Mouse (Mus musculus) hindbrain, embryonic 10.5 days (tissue): ENCODE results near the gene Rpl36. TPM values are rescaled to one million over a fixed set of nuclear protein-coding genes. Genes with fewer than 3 reads are reported as not detected.

Experiments
- DNase-seq: peaks from one replicate; pipeline ENCODE4 v3.0.0-alpha.2; 2017; ENCODE audit warnings: low spot score
- H3K27ac ChIP-seq: fragments of 300-500 bp; sonication (generic); 2 replicates; pipeline ENCODE4 v1.5.1; 2016; ENCODE audit warnings: mild to moderate bottlenecking, moderate library complexity
- H3K27me3 ChIP-seq: fragments of 300-500 bp; sonication (generic); 2 replicates; pipeline ENCODE4 v1.6.1; 2016; ENCODE audit warnings: mild to moderate bottlenecking; ENCODE audit not compliant: poor library complexity, insufficient read depth, severe bottlenecking
- H3K36me3 ChIP-seq: fragments of 300-500 bp; sonication (generic); 2 replicates; pipeline ENCODE4 v1.6.1; 2016; ENCODE audit warnings: mild to moderate bottlenecking, moderate library complexity
- H3K4me1 ChIP-seq: fragments of 300-500 bp; sonication (generic); replicated peaks from 2 replicates; pipeline ENCODE4 v1.6.1; 2016; ENCODE audit warnings: mild to moderate bottlenecking
- H3K4me3 ChIP-seq: fragments of 300-500 bp; sonication (generic); 2 replicates; pipeline ENCODE4 v1.5.1; 2016; ENCODE audit warnings: mild to moderate bottlenecking, moderate library complexity
- H3K9me3 ChIP-seq: fragments of 300-500 bp; sonication (generic); 2 replicates; pipeline ENCODE4 v1.6.1; 2016; ENCODE audit warnings: mild to moderate bottlenecking, moderate library complexity
- WGBS: fragments of 180-500 bp; shearing (Covaris S2); methylation state at CpG from one replicate; pipeline ENCODE4 v1.1.7; 2016; 5-methylcytosine and 5-hydroxymethylcytosine counted together
- polyA plus RNA-seq: library from polyadenylated mRNA; unstranded; fragments of >200 nt; fragmentation: Nextera tagmentation; extraction: Ambion mirVana; gene quantifications from 2 replicates; pipeline ENCODE4 v1.2.1, GENCODE M21; 2016

Gene Rpl36
- polyA plus RNA-seq, 1 experiment from 2014 or later = 1,369 TPM

DNA sequence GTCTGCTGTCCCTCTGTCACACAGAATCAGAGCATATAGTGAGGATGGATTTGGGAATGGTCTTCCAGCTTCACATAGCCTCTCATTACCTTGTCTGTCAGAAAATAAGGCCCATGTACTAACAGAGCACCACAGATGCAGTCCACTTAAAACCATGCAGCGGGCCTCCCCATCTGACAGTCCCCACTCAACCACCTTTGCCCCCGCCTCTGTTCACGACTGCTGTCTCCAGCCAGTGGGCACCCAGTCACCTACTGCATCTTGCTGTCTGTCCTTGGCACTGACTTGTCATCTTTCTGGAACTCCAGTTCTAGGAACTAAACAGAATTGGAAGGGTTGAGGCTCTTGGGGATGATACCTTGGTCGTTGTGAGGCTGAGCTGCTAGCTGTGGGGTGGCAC is 24.3 kb upstream of the Rpl36 start:
- no peak for DNase-seq
- WGBS = 93% methylated on average over 4 of the region's 4 CpGs
- Histone ChIP-seq H3K27ac (no peak overlapping the region), H3K4me3 (no peak overlapping the region), H3K9me3 (no peaks in the 10 kb centered on the region), H3K36me3 (peaks cover 81% of the 10 kb centered on the region), H3K27me3 (no peaks in the 10 kb centered on the region), H3K4me1 (peaks cover 26% of the 10 kb centered on the region)

GRCm38 (mm10) chr17:56592553-56592952 is 20.7 kb upstream of the Rpl36 start:
- Histone ChIP-seq H3K36me3 (peaks cover 100% of the 10 kb centered on the region), H3K4me3 (no peak overlapping the region)

GRCm38 (mm10) chr17:56593527-56594271 is 19.5 kb upstream of the Rpl36 start:
- WGBS = 95% methylated on average over 8 of the region's 8 CpGs
- H3K27me3 ChIP-seq = no peaks in the 10 kb centered on the region
- H3K36me3 ChIP-seq = peaks cover 96% of the 10 kb centered on the region
- 0 out of 2 replicates have a peak, but pooled peaks cover 2% of the 10 kb centered on the region for H3K4me1 ChIP-seq
- no peak overlapping the region for H3K27ac ChIP-seq
- H3K4me3 ChIP-seq = no peak overlapping the region
- no peaks in the 10 kb centered on the region for H3K9me3 ChIP-seq
- no peak for DNase-seq

More at GRCm38 (mm10) chr17:56592553-56592952, 20.7 kb upstream of the Rpl36 start:
- no peaks in the 10 kb centered on the region for H3K9me3 ChIP-seq
- no peak for DNase-seq
- H3K4me1 ChIP-seq = peaks cover 8% of the 10 kb centered on the region
- no peak overlapping the region for H3K27ac ChIP-seq
- H3K27me3 ChIP-seq = no peaks in the 10 kb centered on the region

GRCm38 (mm10) chr17:56603186-56604069 is 9.8 kb upstream of the Rpl36 start:
- H3K27me3 ChIP-seq = no peaks in the 10 kb centered on the region
- H3K4me3 ChIP-seq = no peak overlapping the region
- H3K36me3 ChIP-seq = peaks cover 90% of the 10 kb centered on the region
- H3K27ac ChIP-seq = no peak overlapping the region
- H3K9me3 ChIP-seq = no peaks in the 10 kb centered on the region
- no peak for DNase-seq
- 96% methylated on average over 28 of the region's 28 CpGs for WGBS
- peaks cover 6% of the 10 kb centered on the region for H3K4me1 ChIP-seq

DNA sequence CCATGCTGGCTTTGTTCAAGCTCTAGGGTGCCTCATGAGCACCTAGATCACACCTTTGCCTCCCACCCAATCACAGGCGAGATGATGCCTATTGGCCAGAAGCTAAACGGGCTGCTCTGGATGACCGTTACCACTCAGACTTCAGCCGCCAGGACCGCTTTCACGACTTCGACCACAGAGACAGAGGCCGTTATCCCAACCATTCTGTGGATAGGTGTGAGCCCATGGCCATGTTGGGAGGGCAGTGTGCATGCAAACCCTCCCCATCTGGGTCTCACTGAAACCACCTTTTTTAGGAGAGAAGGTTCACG is 9.2 kb upstream of the Rpl36 start:
- no peak overlapping the region for H3K4me3 ChIP-seq
- H3K27me3 ChIP-seq = no peaks in the 10 kb centered on the region
- no peaks in the 10 kb centered on the region for H3K9me3 ChIP-seq
- H3K4me1 ChIP-seq = peaks cover 12% of the 10 kb centered on the region
- DNase-seq = no peak
- peaks cover 90% of the 10 kb centered on the region for H3K36me3 ChIP-seq
- WGBS = 91% methylated on average over 9 of the region's 9 CpGs
- H3K27ac ChIP-seq = no peak overlapping the region

DNA sequence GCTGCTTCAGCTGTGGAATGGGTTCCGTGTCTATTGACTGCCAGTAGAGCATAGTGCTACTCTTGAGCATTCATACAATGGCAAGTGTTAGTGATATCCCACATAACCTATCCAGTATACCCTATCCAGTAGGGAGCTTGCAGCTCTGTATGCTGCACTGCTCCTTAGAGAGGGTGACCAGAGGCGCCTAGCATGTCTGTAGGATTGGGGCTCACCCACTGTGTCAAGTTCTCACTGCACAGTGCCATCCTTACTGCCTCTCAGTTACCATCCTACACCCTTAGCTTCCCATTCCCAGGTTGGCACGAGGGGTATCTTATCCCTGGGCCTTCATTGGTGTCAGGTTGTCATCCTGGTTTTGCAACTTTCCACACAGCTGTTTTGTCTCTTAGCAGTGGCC is 8.8 kb upstream of the Rpl36 start:
- WGBS = 95% methylated on average over 3 of the region's 3 CpGs
- no peak overlapping the region for H3K4me3 ChIP-seq
- no peaks in the 10 kb centered on the region for H3K27me3 ChIP-seq
- no peaks in the 10 kb centered on the region for H3K9me3 ChIP-seq
- peaks cover 87% of the 10 kb centered on the region for H3K36me3 ChIP-seq
- H3K27ac ChIP-seq = no peak overlapping the region
- DNase-seq = no peak
- H3K4me1 ChIP-seq = peaks cover 14% of the 10 kb centered on the region

DNA sequence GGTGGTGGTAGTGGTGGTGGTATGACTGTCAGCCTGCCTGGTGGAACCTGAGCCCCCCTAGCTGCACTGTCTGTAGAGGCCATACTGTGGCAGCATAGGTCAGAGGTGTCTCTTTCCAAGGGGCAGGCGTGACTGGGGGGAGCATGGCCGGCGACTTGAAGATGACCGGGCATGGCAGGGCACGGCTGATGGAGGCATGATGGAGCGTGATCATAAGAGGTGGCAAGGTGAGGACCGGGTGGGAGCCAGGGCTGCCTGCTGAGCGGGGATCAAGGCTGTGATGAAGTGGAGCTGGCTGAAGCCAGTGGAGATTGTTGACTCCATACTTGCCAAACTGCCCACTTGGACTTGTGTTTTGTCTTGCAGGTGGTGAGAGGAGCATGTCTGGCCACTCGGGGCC is 7.8 kb upstream of the Rpl36 start:
- WGBS = 94% methylated on average over 9 of the region's 9 CpGs
- DNase-seq = no peak
- Histone ChIP-seq H3K4me3 (no peak overlapping the region; the same call in 1 of the 2 replicates), H3K36me3 (peaks cover 77% of the 10 kb centered on the region), H3K9me3 (no peaks in the 10 kb centered on the region), H3K27ac (no peak overlapping the region), H3K4me1 (peaks cover 23% of the 10 kb centered on the region), H3K27me3 (no peaks in the 10 kb centered on the region)

DNA sequence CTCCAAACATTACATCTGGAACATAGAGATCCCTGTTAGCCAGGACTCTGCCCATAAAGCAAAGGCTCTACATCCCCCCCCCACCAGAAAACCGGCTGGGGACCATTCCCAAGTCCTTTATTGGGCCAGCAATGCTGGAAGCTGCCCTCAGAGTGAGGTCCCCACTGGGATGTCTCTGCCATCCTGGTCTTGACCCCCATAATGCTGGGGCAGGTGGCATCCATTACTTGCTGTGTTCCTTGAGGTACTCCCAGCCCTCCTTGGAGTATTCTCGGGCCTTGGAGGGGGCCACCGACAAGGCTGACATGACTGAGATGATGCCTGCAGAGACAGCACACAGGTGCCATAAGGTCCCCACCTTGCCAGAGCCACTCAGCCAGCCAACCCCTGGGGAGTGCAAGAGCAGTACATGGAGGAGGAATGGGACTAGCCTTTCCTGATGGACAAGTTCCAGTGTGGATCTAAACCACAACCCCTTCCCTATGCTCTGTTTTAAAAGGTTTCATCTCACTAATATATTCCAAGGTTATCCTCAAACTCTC is 5.6 kb upstream of the Rpl36 start:
- Histone ChIP-seq H3K36me3 (peaks cover 55% of the 10 kb centered on the region), H3K9me3 (no peaks in the 10 kb centered on the region), H3K27me3 (no peaks in the 10 kb centered on the region), H3K4me3 (no peak overlapping the region), H3K4me1 (peaks cover 44% of the 10 kb centered on the region), H3K27ac (no peak overlapping the region)
- WGBS = 82% methylated on average over 3 of the region's 3 CpGs
- DNase-seq = no peak

- Histone ChIP-seq H3K27ac (peak overlapping the region; percentile 90), H3K4me1 (peaks cover 49% of the 10 kb centered on the region)
Measured at GRCm38 (mm10) chr17:56608699-56609098, 4.5 kb upstream of the Rpl36 start.

GRCm38 (mm10) chr17:56609452-56610171 is 3.6 kb upstream of the Rpl36 start, which contains the start of gene 2410015M20Rik:
TSS of gene 2410015M20Rik (minus strand) at chr17:56609771.
- H3K36me3 ChIP-seq = peaks cover 43% of the 10 kb centered on the region
- H3K27me3 ChIP-seq = no peaks in the 10 kb centered on the region
- H3K27ac ChIP-seq = peak within 1 kb of the TSS; percentile 90
- H3K4me1 ChIP-seq = peaks cover 56% of the 10 kb centered on the region
- peak within 1 kb of the TSS; percentile 77 for H3K4me3 ChIP-seq
- no peaks in the 10 kb centered on the region for H3K9me3 ChIP-seq
- peak; percentile 94 for DNase-seq
- under 1% methylated on average over 44 of the region's 44 CpGs for WGBS

More at GRCm38 (mm10) chr17:56608699-56609098, 4.5 kb upstream of the Rpl36 start:
- Histone ChIP-seq H3K9me3 (no peaks in the 10 kb centered on the region), H3K4me3 (peak overlapping the region; percentile 77), H3K36me3 (peaks cover 44% of the 10 kb centered on the region), H3K27me3 (no peaks in the 10 kb centered on the region)
- no peak for DNase-seq
- WGBS = 67% methylated on average over 5 of the region's 5 CpGs

- no peak for DNase-seq
- Histone ChIP-seq H3K9me3 (no peaks in the 10 kb centered on the region), H3K27ac (no peak overlapping the region), H3K36me3 (peaks cover 43% of the 10 kb centered on the region), H3K4me3 (no peak overlapping the region), H3K27me3 (no peaks in the 10 kb centered on the region), H3K4me1 (peaks cover 66% of the 10 kb centered on the region)
- WGBS = 62% methylated on average over 2 of the region's 2 CpGs
Measured at GRCm38 (mm10) chr17:56611323-56611722, 1.9 kb upstream of the Rpl36 start.

DNA sequence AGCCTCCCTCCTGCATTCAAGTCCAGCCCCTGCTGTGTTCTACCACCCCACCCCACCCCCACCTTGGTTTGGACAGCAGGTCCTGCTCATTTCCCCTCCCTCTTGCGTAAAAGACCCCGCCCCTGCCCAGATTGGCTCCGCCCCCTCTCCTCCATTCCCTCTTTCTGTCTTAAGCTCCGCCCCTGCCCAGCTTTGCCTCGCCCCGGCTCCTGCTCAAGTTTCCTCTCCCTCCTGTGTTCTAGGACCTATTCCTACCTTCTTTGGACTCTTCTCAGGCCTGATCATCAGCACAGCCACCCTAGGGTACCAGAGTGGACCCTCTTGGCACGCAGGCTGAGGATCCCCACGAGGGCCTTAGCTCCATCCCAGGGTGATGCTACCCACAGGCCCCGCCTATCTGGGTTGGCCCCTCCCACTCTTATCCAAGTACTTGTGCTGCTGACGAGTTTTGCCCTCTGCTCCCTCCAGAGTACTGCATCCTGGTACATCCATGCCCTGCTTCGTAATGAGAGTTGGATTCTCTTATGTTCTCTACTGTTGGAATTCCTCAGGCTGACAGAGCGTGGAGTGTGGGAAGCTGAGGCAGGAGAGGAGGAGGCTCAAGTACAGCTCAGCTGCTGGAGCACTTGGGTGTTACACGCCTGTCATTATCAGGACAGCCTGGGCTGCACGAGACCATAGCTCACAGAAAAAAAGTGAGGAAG is 1.2 kb upstream of the Rpl36 start:
- no peaks in the 10 kb centered on the region for H3K27me3 ChIP-seq
- peaks cover 69% of the 10 kb centered on the region for H3K4me1 ChIP-seq
- peaks cover 43% of the 10 kb centered on the region for H3K36me3 ChIP-seq
- peak overlapping the region; percentile 40 for H3K4me3 ChIP-seq
- 16% methylated on average over 14 of the region's 14 CpGs for WGBS
- DNase-seq = peak; percentile 64
- H3K9me3 ChIP-seq = no peaks in the 10 kb centered on the region
- H3K27ac ChIP-seq = peak overlapping the region; percentile 60
